Mouse (Mus musculus) embryo, embryonic 11 days (tissue): ENCODE measurements at regions not wholly inside any gene's neighbourhood (a gene's known extent, or its start where the extent isn't known, plus 50 kb on each side); places are given as distances from the start of the nearest gene placed in this dataset.

Experiments used
- DNase-seq: peaks from one replicate; pipeline ENCODE4 v3.0.0-alpha.2; 2015

DNA sequence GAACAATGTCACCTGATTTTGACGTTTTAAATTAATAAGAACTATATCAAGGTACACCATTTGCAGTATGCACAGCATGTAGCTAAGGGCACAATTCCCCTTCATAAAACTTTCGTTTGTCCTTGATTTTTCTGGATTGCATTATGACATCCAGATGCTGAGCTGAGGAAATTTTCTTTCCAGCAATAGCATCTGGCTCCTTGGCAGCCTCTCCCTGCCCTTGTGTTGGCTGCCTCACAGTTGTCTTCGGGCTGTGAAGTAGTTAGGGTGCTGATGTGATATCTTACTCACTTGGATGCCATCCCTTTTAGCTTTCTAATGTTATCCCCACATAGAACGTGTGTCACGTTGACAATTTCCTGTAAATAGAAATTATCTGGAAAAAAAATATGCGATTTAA lies 729.2 kb downstream of the Dach1 start:
- no peak for DNase-seq

DNA sequence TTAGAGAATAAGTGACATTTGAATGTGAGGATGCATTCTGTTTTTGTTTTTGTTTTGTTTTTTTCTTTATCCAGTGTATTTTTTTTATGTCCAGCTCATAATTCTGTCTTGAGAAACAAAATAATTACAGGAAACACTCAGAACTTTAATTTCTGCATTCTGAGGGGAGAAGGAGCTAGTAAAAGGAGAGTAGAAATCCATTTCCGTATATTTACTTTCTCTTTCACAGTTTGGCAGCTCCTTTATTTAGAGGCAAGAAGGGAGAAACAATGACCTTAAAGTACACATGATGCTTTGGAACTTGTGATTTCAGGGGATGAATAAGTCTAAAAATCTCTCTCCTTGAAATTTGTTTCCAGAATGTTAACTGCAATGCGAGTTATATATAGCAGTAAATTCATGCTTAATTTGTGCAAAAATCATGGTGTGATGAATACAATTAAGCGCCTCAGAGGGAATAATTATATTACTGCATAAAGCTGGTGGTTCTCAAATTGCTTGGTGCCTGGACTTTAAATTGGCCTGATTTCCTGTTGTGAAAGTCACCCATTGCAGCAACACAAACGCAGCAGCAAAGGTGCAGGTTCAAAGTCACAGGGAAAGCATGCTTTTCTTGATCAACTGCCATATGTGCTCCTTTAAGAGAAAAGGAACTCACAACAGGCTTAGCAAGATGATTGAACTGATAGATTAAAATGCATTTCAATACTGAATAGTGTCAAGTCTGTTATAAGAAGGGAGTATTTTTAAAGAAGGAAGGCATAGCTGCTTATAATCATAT lies 733.9 kb downstream of the Dach1 start:
- DNase-seq, result no peak

DNA sequence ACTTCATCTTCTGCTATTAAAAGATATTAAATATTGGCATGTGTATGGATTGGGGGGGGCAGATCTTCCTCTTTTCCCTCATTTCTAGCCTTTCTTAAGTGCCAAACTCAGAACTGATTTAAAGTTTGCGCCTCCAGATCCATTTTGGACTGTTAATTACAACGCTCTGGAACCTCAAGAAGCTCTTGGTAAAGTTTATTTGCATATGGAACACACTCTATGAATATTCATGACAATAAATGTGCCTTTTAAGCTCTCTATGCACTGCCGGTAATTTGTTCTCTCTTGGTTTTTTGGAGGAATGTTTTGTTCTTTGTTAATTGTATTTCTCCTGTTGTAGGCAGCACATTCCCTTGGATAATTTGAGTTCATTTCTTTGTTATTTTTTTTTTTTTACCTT lies 738.3 kb downstream of the Dach1 start:
- no peak for DNase-seq

DNA sequence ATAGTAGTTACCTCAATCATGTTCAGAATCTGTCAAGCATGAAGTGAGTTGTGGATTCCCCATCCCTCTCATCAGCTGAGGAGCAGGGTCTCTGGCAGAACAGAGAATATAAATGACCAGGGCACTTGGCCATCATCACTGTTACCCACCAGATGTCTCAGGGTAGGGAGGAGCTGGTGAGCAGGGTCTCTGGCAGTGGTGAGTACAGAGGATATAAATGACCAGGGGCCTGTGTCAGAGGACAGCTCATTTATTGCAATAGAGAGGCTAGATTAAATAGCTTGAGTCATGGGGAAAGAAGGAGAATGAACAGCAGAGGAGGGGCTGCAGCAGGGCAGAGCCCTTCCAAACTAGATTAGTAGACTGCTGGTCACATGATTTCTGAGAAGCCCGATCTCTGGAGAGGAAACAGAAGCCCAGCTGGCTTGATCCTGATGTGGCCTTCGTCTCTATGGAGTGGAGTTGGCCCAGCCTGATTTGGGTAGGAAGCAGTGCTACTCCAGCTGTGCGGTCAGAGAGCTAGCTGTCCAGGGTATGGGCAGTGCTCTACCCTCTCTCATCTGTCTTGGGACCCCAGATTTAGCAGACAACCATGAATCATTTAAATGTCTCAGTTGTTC lies 766.3 kb downstream of the Dach1 start:
- peak; percentile 11 for DNase-seq

DNA sequence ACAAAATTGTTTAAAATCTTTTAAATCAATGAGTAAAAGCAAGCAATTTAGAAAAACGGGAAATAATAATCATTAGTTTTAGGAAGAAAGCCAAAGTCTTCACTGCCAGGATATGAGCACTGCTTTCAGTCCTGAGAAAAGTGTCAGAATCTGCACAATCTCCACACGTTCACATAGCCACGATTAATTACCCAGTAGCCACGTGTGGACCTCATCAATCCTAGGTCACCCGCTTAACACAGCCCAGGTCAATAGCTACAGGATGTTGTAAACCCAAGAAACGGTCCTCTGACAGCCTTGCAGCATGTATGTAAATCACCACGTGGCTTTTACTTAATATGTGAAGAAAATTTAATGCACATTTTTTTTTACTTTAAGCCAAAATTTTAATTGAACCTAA lies 773.2 kb downstream of the Dach1 start:
- peak; percentile 36 for DNase-seq

DNA sequence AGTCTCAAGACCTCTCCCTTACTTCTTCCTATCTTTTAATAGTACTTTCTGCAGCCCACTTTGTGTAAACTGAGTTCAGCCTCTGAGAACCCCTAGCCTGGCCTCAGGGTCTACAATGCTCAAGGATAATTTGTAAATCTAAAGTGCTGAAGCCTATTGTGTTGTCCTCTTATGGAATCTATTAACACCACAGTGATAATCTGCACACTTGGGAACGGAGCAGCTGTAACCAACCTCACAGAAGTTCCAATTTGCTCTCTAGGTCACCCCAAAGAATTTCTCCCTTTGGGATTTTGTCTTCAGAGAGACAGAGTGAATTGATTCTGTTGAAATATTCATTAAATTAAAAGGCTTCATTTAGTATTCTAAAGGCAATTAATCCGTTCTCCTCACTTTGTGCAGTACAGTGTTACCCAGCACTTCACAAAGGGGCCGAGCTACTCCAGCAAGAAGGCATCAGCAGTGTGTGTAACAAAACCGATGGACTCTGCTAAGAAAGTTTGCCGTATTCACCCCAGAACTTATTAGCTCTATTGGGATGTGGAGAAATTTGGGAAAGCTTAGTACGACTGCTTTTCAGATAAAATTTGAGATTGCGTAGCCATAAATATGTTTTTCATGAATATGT lies 773.7 kb downstream of the Dach1 start:
- peak; percentile 19 for DNase-seq

DNA sequence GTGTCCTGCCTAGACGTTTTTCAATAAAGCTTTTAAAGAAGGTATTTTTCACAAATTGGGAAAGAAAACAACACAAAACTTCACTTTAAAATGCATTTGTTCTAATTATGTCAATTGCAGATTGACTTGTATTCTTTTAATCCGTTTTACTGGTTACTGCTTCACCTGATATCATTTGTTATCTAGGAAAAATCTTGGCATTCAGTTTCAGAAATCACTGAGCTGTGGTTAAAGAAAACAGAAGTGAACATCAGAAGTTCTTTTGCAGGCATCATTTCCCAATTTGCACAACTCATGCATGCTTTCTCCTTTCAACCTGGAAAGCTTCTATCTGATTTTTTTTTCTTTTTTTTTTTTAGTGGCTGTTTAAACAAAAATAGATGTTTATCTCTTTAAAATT lies 780.6 kb downstream of the Dach1 start:
- DNase-seq, result no peak

DNA sequence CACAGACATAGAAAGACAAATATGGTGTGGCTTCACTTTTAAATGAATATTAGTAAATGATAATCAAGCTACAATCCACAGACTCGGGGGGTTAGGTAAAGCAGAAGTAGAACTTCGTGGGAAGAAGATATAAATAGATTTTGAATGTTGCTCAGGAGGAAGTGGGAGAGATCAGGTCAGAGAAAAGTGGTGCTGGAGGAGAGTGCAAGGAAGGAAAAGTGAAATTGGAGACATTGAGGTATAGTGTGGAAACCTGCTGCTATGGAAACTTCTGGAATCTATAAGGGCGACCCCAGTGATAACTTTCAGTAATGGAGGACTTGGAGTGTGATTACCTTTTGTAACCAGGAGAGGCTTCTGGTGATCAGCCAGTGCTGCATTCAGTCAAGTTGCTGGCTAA lies 789.4 kb downstream of the Dach1 start:
- DNase-seq, result no peak

DNA sequence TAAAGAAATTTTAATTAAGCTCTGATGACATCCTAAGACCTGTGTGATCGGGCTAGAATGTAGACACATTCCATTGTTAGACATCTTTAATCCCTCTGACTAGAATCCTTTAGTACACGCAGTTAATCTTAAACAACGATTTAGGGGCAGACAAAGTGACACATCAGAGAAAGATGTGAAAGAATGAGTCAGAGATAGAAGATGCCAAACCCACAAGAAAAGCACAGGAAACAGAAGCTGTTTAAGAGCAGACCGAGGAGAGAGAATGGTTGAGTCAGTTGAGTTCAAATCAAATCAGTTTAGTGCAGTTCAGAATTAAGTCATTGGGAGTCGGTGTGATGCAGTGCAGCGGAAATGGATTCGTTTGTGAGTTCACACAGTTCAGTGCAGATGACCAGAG lies 812.6 kb downstream of the Dach1 start:
- DNase-seq, result no peak

DNA sequence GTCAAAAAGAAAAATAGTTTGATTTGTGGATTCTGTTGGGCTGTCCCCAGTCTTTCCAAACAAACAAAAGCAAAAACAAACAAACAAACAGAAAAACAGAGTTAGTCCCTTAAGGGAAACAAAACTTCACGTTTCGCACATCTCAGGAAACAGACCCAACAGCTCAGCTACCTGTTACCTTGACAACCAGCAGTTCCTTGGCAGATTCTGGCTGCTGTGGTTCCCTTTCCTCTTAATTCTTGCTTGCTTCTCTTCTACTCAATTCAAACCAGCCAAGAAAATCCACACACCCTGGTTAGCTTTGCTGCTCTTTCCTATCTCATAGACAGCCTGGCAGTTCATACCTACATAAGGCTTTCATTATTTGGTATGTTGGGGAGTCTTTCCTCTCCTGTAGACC lies 821.6 kb downstream of the Dach1 start:
- DNase-seq, result no peak

DNA sequence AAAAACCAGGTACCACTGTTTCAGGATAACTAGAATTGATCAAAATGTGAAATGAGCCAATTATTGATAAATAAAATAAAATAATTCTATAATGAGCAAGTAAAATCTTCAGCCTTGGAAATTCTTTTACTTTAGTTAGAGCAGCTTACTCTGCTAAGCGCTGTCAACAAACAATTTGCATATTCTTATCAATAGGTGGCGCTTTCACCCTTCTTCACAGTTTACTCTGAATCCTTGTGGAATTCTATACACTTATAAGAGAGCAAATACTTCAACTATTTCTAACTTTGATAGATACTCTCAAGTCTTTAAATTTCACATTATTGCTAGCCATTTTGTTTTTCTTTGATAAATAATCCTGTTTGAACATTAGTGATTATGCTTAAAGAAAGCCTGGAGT lies 812.5 kb upstream of the Klhl1 start:
- peak; percentile 64 for DNase-seq

DNA sequence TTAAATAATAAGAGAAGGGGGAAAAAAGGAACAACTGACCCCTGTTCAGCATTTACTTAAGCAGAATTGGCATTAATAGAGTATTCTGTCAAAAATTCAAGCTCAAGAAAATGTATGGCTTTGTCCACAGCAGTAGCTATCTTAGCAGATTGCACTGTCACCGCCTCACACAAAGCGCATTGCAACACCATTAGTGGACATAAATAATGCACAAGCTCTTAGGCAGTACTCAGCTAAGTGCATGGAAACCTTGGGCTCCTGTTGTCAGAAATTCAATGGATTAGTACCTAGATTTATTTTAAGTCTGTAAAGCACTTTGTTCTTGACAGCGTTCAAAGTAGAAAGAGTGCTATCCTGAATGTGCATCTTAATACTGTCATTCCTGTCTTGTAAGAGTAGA lies 811.1 kb upstream of the Klhl1 start:
- peak; percentile 17 for DNase-seq

DNA sequence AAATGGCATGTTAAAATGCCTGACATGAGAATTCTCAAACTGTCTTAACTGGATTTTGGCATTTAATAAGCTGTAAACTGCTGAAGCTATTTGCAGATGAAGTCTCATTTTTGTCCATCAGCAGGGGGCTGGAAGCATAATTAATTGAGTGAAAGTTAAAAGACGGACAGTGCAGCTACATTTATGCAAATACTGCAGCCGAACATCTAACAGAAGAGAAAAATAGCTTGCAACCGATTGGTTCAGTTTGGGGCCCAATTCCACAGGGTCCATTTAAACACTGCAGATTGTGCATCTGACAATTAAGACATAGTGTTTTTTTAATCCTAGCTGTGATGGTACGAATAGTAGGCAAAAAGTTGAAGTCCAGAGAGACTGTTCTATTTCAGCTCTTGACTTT lies 774.2 kb upstream of the Klhl1 start:
- no peak for DNase-seq

DNA sequence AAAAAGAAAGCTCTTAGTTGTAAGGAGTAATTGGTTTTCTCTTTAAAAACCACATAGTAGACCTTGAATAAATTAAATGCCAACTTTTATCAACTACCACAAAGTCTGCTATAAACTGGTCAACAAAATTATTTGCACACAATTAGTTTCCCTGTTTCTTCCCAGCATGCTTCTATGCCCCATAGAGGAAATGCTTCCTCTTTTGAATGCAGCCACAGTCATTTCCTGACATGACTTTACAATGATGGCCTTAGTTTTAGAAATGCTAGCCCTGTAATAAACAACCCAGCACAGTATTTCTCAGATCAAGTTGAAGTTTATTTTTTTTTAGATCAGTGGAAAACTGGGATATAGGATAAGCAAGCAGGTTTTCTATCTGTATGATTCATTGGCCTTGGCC lies 768.5 kb upstream of the Klhl1 start:
- no peak for DNase-seq

DNA sequence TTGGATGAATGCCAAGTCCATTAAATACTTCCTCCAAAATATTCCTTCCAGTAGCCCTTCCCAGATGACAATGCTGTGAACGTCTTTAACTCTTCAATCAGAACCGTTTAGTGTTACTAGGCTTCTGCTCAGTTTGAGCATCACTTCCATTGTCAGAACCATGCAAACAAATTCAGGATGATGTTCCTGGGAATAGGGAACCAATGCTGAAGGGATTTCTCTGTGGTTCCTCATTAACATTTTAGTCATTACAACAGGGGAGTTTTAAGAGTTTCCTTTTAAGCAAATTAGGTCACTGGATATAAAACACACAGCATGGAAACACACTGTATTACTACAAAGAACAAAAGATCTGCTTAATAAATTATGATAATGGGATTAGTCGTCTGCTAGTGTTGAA lies 739.6 kb upstream of the Klhl1 start:
- DNase-seq, result no peak
